Mouse (Mus musculus) liver, embryonic 15.5 days (tissue): ENCODE data around the gene Dpm3. TPM values are rescaled to one million over a fixed set of nuclear protein-coding genes. Genes with fewer than 3 reads are reported as not detected.
A peak's percentile ranks its signal among the peaks of the same experiment; 100 is the strongest.

ENCODE experiments used
- ATAC-seq: fragments of 200-750 bp; cut with Nextera tagmentation; 2 replicates; pipeline ENCODE4 v1.8.0; 2017; ENCODE audit warnings: moderate number of reproducible peaks, mild to moderate bottlenecking, moderate library complexity; ENCODE audit not compliant: insufficient read depth
- H3K27ac ChIP-seq: fragments of 300-500 bp; sonication (generic); replicated peaks from 2 replicates; pipeline ENCODE4 v1.5.1; 2015; ENCODE audit warnings: mild to moderate bottlenecking, inconsistent platforms
- H3K27me3 ChIP-seq: fragments of 300-500 bp; sonication (generic); 2 replicates; pipeline ENCODE4 v1.6.1; 2015; ENCODE audit warnings: mild to moderate bottlenecking, inconsistent platforms
- H3K36me3 ChIP-seq: fragments of 300-500 bp; sonication (generic); replicated peaks from 2 replicates; pipeline ENCODE4 v1.6.1; 2015; ENCODE audit warnings: moderate library complexity, mild to moderate bottlenecking, inconsistent platforms
- H3K4me1 ChIP-seq: fragments of 300-500 bp; sonication (generic); replicated peaks from 2 replicates; pipeline ENCODE4 v1.6.1; 2015; ENCODE audit warnings: inconsistent platforms
- H3K4me2 ChIP-seq: fragments of 300-500 bp; sonication (generic); 2 replicates; pipeline ENCODE4 v1.6.1; 2015; ENCODE audit warnings: moderate library complexity, mild to moderate bottlenecking, inconsistent platforms
- H3K4me3 ChIP-seq: fragments of 300-500 bp; sonication (generic); replicated peaks from 2 replicates; pipeline ENCODE4 v1.5.1; 2015; ENCODE audit warnings: mild to moderate bottlenecking, inconsistent platforms
- H3K9ac ChIP-seq: fragments of 300-500 bp; sonication (generic); 2 replicates; pipeline ENCODE4 v1.6.1; 2015; ENCODE audit warnings: moderate library complexity, mild to moderate bottlenecking, inconsistent platforms
- H3K9me3 ChIP-seq: fragments of 300-500 bp; sonication (generic); replicated peaks from 2 replicates; pipeline ENCODE4 v1.6.1; 2016; ENCODE audit warnings: inconsistent platforms
- WGBS: fragments of 180-500 bp; shearing (Covaris S2); methylation state at CpG from one replicate; pipeline ENCODE4 v1.1.7; 2015; ENCODE audit warnings: mixed read lengths; ENCODE audit not compliant: insufficient replicate concordance; 5-methylcytosine and 5-hydroxymethylcytosine counted together
- polyA plus RNA-seq: library from polyadenylated mRNA; unstranded; fragments of >200 nt; fragmentation: Nextera tagmentation; extraction: Ambion mirVana; gene quantifications from 2 replicates; pipeline ENCODE4 v1.2.1, GENCODE M21; 2015

Gene Dpm3
- polyA plus RNA-seq, 1 experiment from 2014 or later: 54.4 TPM

DNA sequence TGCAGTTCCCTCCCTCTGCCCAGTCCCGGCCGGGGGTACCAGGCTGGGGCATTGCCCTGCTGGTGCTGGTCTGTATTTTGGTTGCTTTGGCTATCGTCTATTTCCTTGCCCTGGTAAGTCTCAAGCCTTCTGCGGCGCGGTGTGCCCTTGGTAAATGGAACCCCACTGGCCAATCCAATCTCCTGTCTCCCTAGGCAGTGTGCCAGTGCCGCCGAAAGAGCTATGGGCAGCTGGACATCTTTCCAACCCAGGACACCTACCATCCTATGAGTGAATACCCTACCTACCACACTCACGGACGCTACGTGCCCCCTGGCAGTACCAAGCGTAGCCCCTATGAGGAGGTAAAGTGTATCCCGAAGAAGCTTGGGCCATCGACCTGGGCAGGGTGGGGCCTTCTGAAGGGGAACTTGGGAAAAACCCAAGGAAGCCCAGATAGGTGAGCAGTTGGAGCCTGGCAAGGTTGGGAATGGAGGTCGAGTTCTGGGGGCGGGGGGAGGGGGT, 27.3 kb upstream of the Dpm3 start:
- Histone ChIP-seq H3K4me2 (no peak overlapping the region), H3K27me3 (peaks cover 57% of the 10 kb centered on the region), H3K27ac (no peak overlapping the region), H3K9ac (no peak overlapping the region), H3K4me3 (no peak overlapping the region), H3K9me3 (no peaks in the 10 kb centered on the region), H3K36me3 (no peaks in the 10 kb centered on the region), H3K4me1 (peaks cover 20% of the 10 kb centered on the region)
- 59% methylated on average over 16 of the region's 16 CpGs for WGBS
- ATAC-seq: no peak

DNA sequence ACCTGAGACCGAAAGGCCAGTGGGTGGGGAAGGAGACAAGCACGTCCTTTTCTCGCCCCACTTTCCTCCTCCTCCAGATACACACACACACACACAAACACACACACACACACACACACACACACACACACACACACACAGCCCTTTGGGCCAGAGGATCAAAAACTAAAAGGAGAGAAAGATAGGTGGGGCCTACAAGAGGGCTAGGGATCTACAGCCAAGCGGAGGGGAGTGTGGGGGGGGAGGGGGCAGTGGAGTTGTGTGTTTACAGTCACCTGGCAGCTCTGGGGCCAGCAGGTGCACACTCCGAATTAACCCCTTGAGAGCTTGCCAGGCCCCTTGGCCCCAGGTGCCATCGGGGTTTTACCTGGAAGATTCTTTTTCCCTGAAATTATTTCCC, 26.5 kb upstream of the Dpm3 start:
- 51% methylated on average over 6 of the region's 6 CpGs for WGBS
- Histone ChIP-seq H3K4me2 (no peak overlapping the region), H3K9me3 (no peaks in the 10 kb centered on the region), H3K4me1 (peaks cover 12% of the 10 kb centered on the region), H3K36me3 (no peaks in the 10 kb centered on the region), H3K27me3 (peaks cover 51% of the 10 kb centered on the region), H3K4me3 (no peak overlapping the region), H3K9ac (no peak overlapping the region), H3K27ac (no peak overlapping the region)
- no peak for ATAC-seq

DNA sequence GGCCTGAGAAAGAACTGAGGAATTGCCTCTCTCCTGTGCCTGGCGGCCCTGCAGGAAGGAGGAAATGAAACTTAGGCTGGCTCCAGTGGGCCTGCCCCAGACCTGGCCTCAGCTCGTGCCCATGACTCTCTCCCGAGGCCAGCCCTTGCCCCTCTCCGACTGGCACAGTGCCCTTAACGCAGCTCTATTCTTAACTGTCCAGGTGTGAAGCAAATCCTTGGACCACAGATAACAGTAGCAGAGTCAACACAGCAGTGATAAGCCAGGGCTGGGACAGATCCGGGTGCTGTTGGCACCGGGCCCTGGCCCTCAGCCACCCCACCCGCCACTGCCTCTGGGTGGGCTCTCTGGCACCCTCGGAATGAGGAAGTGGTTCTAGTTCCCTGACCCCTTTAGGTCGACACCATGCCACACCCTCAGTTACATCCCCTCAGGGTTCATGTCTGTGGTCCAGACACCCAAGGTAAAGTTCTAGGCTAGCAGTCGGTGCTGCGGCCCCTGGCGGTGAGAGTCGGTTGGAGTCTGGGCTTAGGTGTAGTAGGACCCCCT, 25.5 kb upstream of the Dpm3 start:
- ATAC-seq: no peak
- H3K4me2 ChIP-seq: no peak overlapping the region
- no peaks in the 10 kb centered on the region for H3K9me3 ChIP-seq
- H3K4me3 ChIP-seq: no peak overlapping the region
- 40% methylated on average over 14 of the region's 14 CpGs for WGBS
- no peak overlapping the region for H3K27ac ChIP-seq
- H3K4me1 ChIP-seq: peaks cover 7% of the 10 kb centered on the region
- no peak overlapping the region for H3K9ac ChIP-seq
- no peaks in the 10 kb centered on the region for H3K36me3 ChIP-seq
- peaks cover 44% of the 10 kb centered on the region for H3K27me3 ChIP-seq

DNA sequence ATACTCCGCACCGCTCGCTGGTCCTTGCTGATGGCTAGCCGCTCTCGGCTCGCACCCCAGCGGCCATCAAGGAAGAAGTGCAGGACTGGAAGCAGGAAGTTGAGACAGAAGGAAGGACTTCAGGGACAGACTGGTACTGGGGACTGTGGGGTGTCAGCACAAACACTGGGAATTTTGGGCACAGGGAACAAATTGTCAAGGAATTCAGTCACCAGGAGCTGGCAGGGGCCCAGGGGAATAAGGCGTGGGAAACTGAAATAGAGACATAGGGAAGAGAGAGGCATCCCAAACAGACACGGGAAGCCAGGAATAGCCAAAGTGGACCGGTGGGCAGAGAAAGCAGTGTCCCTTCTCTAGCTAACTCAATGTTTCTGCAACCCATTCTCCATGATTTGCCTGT, 22.6 kb upstream of the Dpm3 start:
- no peak for ATAC-seq
- peaks cover 5% of the 10 kb centered on the region for H3K4me1 ChIP-seq
- WGBS: 79% methylated on average over 10 of the region's 10 CpGs
- no peaks in the 10 kb centered on the region for H3K9me3 ChIP-seq
- H3K9ac ChIP-seq: no peak overlapping the region
- H3K4me2 ChIP-seq: no peak overlapping the region
- no peak overlapping the region for H3K4me3 ChIP-seq
- H3K27me3 ChIP-seq: peaks cover 19% of the 10 kb centered on the region
- no peaks in the 10 kb centered on the region for H3K36me3 ChIP-seq
- no peak overlapping the region for H3K27ac ChIP-seq

DNA sequence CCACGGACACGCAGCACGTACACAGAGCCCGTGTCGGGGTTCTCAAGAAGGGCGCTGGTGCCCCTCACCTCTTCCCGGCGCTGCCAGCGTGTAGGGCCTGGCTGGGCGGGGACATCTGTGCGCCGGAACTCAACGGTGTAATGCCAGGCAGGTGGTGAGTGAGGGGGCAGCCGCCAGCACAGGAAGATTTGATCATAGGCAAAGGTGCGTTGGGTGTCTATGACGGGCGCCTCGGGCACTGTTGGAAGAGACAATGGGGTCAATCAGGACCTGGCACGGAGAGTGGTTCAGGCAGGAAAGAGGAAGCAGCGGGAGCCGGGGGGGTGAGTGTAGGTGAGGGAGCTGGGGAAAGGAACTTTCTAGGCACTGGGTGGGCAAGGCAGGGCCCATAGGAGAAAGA, 21.5 kb upstream of the Dpm3 start:
- Histone ChIP-seq H3K4me2 (no peak overlapping the region), H3K36me3 (no peaks in the 10 kb centered on the region), H3K4me1 (peaks cover 5% of the 10 kb centered on the region), H3K4me3 (no peak overlapping the region), H3K9ac (no peak overlapping the region), H3K27ac (no peak overlapping the region), H3K9me3 (no peaks in the 10 kb centered on the region), H3K27me3 (peaks cover 17% of the 10 kb centered on the region)
- no peak for ATAC-seq
- WGBS: 77% methylated on average over 21 of the region's 21 CpGs

DNA sequence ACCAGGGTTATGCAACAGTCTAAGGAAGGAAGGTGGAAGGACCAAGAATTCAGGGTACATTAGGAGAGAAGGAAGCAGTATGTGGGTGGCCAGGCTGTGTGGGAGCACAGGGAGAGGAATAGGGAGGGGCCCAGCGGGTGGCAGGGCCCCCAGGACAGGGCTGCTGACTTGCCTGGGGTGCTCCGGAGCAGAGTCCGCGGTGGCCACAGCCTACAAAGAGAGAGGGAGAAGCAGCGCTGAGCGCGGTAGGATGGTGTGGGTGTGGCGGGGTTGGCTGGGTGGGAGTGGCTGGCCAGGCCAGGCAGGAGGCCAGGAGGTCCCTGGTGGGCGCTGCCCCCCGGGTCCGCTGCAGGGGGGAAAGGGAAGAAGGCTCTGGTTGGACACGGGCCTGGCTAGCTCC, 20.7 kb upstream of the Dpm3 start:
- no peak overlapping the region for H3K9ac ChIP-seq
- no peak overlapping the region for H3K4me3 ChIP-seq
- peaks cover 19% of the 10 kb centered on the region for H3K27me3 ChIP-seq
- 54% methylated on average over 12 of the region's 12 CpGs for WGBS
- ATAC-seq: no peak
- H3K9me3 ChIP-seq: no peaks in the 10 kb centered on the region
- no peak overlapping the region for H3K4me2 ChIP-seq
- no peak overlapping the region for H3K27ac ChIP-seq
- no peaks in the 10 kb centered on the region for H3K36me3 ChIP-seq
- peaks cover 13% of the 10 kb centered on the region for H3K4me1 ChIP-seq

DNA sequence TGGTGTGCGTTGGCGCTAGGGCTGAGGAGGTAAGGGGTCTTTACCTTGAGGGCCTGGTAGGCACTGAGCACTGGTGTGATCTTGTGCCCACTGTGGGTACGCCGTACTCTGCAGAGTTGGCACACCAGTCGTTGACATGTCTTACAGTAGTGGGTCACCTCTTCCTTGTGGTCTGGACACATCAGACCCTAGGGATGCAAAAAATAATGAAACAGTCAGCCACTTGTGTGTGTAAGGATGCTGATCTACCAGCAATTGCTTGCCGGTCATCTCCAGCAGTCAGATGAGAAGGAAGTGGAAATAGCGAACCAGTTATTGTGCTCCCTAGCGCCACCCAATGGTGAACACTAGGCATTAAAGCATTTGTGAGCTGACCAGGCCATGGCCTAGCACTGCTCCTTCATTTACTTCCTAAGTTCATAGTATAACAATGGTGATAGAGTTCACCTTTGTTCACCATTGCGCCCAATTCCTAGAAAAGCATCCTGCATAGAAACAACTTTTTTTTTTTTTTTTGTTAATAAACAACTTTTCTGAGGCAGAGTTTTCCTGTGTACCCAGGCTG, 16.7 kb upstream of the Dpm3 start:
- Histone ChIP-seq H3K27ac (no peak overlapping the region), H3K9me3 (no peaks in the 10 kb centered on the region), H3K4me3 (no peak overlapping the region), H3K4me1 (peaks cover 52% of the 10 kb centered on the region), H3K9ac (no peak overlapping the region), H3K36me3 (no peaks in the 10 kb centered on the region), H3K27me3 (peaks cover 37% of the 10 kb centered on the region), H3K4me2 (no peak overlapping the region)
- 56% methylated on average over 9 of the region's 9 CpGs for WGBS
- no peak for ATAC-seq

DNA sequence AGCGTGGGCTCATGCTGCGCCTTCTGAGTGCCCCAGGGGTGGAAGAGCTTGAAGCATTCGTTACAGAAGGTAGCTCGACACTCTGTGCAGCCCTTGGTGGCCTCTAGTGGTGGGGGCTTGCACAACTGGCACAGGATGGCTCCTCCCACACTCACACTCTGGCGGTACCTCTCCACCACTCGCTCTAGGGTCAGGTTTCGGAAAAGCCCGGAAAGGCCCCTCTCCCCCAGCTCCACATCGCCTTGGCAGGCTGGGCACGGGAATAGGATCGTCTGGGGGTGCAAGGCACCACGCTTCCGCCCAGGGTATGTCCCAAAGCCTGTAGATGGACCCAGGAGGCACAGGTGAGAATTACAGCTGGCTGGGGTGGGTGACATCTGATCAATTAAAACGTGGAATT, 15.5 kb upstream of the Dpm3 start:
- no peak overlapping the region for H3K9ac ChIP-seq
- ATAC-seq: no peak
- H3K4me2 ChIP-seq: peak overlapping the region; percentile 23
- no peak overlapping the region for H3K27ac ChIP-seq
- H3K27me3 ChIP-seq: peaks cover 32% of the 10 kb centered on the region
- no peaks in the 10 kb centered on the region for H3K9me3 ChIP-seq
- 17% methylated on average over 14 of the region's 14 CpGs for WGBS
- no peaks in the 10 kb centered on the region for H3K36me3 ChIP-seq
- no peak overlapping the region for H3K4me3 ChIP-seq
- H3K4me1 ChIP-seq: peaks cover 53% of the 10 kb centered on the region

DNA sequence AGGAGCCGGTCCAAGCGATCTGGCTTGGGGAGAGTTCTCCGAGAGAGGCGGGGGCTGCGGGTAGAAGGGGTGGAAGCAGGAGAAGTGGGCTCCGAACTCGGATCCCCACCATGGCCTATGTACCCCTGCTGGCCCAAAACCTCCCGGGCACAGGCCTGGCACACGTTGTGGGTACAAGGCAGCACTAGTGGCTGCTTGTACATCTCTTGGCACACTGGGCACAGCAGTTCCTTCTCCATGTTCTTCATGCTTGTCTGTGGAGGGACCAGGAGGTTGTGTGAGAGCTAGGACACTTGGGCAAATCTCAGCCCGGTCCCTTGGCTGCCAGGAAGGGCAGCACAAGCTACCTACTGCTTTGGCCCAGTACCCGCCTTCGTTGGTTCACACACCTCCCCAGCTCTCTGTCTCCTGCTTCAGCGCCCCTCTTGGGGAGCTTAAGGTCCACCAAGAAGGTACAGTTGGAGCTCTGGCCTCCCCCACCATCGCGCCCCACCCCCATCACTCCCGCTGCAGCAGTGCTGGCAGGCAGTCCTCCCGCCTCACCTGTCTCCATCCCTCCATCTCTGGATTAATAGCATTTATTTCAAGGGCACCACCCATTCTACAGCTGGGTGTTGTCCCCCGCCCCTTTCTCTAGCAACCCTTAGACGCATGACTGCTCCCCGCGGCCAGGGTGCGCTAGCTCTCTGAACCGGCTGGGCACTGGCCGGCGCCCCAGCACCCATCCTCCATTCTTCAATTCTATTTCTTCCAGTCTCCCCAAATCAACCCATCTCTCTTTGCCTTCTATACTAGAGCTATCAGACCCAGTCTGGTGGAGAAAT, 14.8 kb upstream of the Dpm3 start:
- Histone ChIP-seq H3K4me2 (peak overlapping the region; percentile 90), H3K9me3 (no peaks in the 10 kb centered on the region), H3K4me3 (no peak overlapping the region), H3K27ac (no peak overlapping the region), H3K27me3 (peaks cover 29% of the 10 kb centered on the region), H3K9ac (no peak overlapping the region), H3K4me1 (peaks cover 53% of the 10 kb centered on the region), H3K36me3 (no peaks in the 10 kb centered on the region; the same call in 1 of the 2 replicates)
- no peak for ATAC-seq
- WGBS: 25% methylated on average over 25 of the region's 25 CpGs

DNA sequence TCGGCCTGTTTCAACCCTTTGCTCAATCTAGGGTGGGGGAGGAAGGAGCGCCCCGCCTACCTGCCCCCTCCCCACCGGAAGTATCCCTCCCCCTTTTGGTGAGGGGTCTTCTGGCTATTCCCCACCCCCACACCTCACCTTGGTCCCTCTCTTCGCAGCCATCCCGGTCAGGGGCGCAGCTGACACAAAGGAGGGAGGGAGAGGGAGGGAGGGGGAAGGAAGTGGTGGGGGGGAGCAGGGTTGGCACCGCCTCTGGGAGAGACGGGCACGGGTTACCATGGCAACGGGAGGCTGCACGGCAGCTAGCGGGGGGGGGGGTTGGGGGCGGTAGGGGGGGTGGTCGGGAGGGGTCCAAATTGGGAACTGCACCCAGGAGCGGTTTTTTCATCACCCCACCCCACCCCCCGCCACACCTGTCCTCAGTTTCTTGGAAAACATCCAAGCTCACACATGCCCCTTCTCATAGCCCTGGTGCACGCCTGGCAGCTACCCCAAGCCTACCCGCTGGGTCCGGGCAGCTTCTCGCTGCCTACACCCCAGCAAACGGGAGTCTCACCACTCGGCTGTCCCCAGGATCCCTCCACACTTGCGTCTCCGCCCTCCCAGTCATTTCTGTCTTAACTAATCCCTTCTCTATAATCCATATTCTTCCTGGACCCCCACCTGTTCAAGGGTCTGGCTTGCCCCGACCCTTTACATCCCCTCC, 14.0 kb upstream of the Dpm3 start:
- peak overlapping the region; percentile 8; the same call in 1 of the 2 replicates for H3K4me3 ChIP-seq
- 2% methylated on average over 20 of the region's 26 CpGs for WGBS
- H3K27me3 ChIP-seq: peaks cover 29% of the 10 kb centered on the region
- H3K4me1 ChIP-seq: peaks cover 53% of the 10 kb centered on the region
- H3K36me3 ChIP-seq: no peaks in the 10 kb centered on the region; the same call in 1 of the 2 replicates
- no peak for ATAC-seq
- peak overlapping the region; percentile 90 for H3K4me2 ChIP-seq
- H3K27ac ChIP-seq: no peak overlapping the region
- no peaks in the 10 kb centered on the region for H3K9me3 ChIP-seq
- H3K9ac ChIP-seq: no peak overlapping the region

DNA sequence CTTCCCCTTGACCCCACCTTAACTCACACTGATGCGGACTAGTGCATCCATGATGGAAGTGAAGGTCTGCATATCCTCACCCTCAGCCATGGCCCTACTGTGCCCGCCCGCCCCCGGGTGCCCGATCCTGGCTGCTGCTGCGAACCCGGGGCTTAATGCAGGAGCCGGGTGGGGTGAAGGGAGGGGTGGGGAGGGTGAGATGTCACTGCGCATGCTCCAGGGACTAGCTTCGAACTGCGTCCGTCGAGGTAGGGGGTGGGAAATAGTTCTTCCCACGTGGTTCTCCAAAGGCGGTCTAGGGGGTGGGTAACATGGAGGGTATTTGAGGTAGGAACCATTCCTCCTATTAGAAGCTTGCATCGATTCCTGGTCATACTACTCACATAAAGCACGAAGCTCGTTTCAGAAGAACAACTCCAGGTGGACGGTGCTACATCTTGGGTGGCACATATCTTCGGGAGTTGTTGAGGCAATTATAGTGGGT, 13.4 kb upstream of the Dpm3 start, which contains the start of gene Krtcap2:
Gene Krtcap2 (plus strand): TSS at position 279 of the 484 bp plus-strand sequence.
- 7% methylated on average over 20 of the region's 20 CpGs for WGBS
- Histone ChIP-seq H3K4me3 (peak within 1 kb of the TSS; percentile 78), H3K27ac (peak within 1 kb of the TSS; percentile 69), H3K36me3 (no peaks in the 10 kb centered on the region; the same call in 1 of the 2 replicates), H3K4me1 (peaks cover 56% of the 10 kb centered on the region), H3K9ac (peak within 1 kb of the TSS; percentile 73), H3K9me3 (no peaks in the 10 kb centered on the region), H3K4me2 (peak within 1 kb of the TSS; percentile 90), H3K27me3 (peaks cover 35% of the 10 kb centered on the region)
- no peak for ATAC-seq
